Mouse (Mus musculus) kidney, postnatal 36 days (tissue): ENCODE data around the gene Itgb2.

Source experiments
- DNase-seq, 2 experiments: peaks; one replicate each; pipeline ENCODE4 v3.0.0; 2021 to 2022; ENCODE audit warnings: mixed read lengths in 2 of 2

The Itgb2 gene

DNA sequence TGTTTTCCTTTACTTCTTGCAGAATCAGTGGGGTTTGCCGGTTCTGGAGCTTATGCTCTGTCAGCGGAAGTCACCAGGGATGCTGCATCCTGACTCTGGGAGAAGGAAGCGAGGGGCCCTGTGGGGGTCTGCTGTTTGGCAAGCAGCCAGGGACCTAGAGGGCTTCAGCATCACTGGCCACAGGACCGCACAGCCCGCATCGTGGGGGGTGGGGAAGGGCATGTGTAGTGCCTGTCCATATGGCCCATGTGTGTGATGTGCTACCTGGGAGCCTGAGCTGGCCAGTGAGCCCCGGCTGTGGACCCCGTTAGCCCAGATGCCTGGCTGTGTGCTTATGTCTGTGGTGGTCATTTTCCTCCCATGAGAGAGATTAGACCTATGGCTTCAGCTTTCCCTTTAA lies 59.7 kb downstream of the Itgb2 start:
- DNase-seq, result no peak

DNA sequence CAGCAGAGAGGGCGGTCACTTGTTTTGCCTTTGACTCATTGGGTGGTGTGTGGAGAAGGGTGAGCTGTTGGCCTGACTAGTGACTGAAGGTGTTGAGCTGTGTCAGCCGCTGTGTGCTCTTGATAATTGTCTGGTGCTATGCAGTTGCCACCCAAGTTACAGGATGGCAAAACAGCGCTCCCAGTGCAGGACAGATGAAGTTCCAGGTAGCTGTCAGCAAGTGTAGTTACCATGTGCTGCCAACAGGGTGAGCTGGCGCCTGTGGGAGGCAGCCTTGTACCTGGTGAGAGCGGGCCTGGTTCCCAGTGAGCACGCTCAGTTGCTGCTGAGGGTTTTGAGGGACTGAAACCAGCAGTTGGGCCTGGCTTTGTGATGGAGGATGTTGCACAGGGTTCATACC lies 60.8 kb downstream of the Itgb2 start:
- peak; percentile 64 to 82 for DNase-seq

DNA sequence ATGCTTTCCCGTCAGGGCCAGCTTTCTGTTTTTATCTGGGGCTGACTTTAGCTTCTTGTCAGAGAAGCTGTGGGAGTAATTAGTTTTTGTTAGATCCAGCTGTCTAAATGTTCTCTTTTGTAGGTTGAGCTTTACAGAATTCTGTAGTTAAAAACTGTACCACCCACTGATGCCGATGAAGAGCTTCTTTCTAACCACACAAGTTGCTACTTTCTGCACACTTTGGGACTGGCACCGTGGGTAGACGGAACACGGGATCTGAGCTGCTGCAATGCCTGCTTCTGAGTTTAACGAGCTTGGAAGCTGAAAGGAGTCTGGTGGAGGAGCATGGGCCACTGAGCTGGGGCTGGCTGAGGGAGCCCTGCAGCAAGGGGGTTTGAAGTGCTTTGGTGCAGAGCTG lies 61.5 kb downstream of the Itgb2 start:
- no peak for DNase-seq

DNA sequence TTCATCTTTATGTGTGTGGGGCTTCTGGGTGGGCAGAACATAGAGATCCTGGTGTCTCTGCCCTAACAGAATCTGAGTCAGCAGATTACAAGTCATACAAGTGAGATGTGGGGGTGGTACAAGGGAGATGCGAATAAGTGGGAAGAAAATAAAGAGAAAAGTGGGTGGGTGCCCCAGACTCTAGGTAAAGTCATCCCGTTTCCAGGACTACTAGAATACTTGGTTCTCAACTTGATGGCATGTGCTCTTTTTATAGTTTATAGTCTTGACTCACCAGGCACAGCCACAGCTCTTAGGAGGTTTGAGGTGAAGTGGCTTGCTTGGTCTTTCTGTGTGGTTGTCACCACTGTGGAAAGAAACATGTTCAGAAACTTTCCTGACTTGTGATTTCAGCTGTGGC lies 66.0 kb downstream of the Itgb2 start:
- DNase-seq, result no peak

DNA sequence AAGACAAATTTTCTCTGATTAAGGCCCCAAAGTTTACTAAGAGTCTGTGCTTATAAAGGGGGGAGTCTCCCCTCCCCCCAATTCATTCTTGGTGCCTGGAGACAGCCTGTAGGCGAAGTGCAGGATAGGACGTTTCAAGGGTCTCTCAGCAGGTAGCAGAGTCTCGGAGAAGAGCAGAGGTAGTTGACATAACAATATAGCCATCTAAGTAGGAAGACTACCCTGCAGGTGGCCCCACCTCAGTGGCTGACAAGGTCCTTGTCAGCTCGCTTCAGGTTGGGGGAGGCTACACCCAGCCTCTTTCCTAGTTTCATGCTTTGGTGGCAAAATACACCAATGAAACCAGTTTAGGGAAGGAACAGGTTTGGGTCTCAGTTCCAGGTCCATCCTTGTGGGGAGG lies 73.0 kb downstream of the Itgb2 start:
- DNase-seq, result no peak

DNA sequence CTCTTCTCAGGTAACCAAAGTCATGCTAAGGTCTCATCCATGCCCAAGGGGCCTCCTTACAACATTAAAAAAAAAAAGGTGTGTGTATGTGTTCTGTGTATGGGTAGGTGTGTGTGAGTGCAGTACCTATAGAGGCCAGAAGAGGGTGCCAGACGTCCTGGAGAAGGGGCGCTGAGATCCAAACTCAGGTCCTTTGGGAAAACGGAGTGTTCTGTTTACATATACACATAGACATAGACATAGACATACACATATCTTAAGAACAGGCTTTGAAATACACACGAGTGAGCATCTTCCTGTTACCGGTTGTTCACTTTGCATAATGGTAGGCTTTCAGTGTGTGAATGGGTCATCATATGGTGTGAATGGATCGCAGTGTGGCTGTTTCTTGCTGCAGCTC lies 74.1 kb downstream of the Itgb2 start:
- DNase-seq, result peak in 1 of 2 experiments; percentile 64

DNA sequence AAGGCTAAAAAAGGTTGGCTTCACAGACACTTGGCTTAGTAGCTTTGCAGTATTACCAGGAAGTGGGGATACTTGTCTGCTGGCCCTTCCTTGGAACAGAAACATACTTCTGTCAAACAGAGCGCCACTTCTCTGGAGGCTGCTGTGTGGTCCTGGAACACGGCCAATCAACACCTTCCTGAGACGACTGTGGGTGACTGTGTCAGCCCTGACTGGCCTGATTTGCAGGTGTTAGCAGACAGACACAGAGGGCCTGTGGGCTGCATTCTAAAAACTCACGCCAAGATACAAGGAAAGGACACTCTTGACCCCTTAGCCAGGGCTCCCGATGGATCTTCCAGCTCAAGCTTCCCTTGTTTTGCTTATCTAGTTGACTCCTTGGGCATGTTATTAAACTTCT lies 74.9 kb downstream of the Itgb2 start:
- DNase-seq, result no peak

DNA sequence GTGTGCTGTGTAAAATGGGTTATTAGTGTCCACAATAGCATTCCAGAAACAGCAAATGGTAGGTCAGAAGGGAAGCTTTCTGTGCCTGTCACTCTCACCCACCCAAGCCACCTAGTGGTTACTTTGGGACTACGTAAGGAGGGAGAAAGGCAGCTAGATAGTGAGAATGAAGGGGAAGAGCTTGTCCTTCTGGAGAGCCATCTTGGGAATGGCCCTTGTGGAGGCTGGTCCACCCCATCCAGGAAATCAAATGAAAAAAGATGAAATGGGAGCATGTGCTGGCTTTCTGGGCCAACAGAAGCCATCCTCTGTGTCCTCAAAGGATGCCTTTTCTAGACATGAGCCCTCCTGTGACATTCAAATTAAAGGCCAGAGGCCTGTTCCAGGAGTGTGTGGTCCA lies 75.3 kb downstream of the Itgb2 start:
- no peak for DNase-seq

DNA sequence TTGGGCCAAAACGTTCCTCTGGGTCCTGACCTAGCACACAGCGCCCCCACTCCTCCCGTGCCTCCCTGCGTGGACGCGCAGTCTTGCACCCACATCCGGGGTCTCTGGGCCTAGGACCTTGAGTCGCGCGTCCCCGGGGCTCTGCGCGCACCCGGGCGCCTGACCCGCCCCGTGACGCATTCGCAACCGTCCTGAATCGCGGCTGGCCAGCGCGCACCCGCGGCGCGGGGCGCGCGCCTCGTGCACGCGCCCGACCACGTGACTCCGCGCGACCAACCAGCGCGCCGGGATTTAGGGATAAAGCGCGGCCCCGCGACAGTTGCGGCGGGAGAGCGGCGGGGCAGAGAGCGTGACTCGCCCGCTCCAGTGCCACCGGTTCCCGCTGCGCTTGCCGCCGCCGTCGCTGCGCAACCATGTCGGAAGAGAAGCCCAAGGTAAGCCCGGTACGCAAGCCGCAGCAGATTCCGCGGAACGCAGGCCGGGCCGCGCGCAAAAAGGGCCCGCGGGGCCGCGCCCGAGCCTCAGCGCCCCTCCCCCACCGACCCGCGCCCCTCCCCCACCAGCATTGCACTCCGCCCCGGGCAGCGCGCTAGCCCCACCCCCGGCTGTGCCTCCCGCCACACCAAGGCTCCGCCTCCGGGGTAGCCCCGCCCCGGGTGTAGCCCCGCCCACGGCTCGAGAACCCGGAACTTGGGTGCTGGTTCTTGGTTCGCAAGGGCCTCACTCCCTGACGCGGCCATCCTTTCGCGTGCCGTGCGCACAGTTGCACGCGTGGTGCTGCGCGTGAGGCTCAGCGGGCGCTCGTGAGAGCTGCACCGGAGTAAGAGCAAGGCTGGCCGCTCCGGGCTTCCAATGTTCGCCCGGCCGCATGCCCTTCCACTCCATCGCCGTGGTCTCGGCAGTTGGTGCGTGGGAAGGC lies 76.1 kb downstream of the Itgb2 start, which contains the start of the genes Sumo3 and Gm49325:
Sumo3 (plus strand) TSS at position 190 of the 919 bp plus-strand sequence.
Gm49325 (plus strand) TSS at position 290 of the 919 bp plus-strand sequence.
- DNase-seq, result peak; percentile 97 to 100

DNA sequence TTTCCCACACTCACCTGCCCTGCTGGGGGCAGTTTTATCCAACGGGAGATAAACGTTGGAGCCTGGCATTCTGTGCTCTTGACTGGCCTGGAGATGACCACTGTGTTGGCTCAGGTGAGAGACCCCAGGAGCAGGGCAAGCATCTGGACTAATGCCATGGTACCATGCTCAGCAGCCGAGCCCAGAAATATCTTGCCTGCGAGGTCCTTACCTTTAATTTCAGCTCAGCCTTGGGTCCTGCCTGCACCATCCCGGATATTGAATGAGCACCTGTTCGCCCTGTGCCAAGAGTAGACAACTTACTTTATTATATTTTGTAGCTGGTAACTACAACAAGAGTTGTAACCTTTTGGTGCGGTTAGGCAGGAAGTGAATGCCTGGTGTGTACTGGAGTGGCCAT lies 76.8 kb downstream of the Itgb2 start:
- no peak for DNase-seq

DNA sequence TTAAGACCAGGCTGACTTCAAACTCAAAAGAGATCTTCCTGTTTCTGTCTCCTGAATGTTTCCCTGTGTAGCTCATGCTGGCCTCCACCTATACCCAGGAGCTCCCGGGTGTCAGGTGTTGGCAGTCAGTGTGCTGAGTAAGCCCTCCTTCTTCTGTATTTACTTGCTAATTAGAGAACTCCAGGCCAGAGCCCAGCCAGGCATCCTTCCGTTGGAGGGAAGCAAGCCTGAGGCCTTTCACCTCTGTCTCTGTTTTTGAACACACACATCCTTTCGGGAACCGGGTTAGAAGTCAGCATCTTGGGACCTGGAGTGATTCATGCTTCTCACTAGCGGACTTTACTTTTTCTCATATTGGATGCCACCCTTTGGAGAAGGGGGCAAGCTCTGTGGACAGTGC lies 77.4 kb downstream of the Itgb2 start:
- DNase-seq, result peak; percentile 61 to 68

DNA sequence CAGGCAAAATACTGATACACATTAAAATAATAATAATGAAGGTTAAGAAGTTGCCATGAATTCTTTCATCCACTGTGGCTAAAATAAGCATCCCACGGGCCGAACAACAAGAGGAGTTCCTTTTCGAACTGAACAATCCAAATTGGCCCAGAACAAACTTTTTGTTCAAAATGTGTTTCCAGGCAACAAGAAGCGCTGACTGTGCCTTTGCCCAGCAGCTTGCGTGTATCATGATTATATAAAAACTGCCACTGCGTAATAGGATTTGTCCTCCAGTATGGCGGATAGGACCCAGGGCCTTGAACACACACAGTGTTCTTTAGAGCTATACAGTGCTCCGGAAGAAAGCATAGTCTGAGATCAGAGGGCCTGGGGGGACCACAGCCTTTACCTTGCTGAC lies 78.5 kb downstream of the Itgb2 start:
- DNase-seq, result no peak

DNA sequence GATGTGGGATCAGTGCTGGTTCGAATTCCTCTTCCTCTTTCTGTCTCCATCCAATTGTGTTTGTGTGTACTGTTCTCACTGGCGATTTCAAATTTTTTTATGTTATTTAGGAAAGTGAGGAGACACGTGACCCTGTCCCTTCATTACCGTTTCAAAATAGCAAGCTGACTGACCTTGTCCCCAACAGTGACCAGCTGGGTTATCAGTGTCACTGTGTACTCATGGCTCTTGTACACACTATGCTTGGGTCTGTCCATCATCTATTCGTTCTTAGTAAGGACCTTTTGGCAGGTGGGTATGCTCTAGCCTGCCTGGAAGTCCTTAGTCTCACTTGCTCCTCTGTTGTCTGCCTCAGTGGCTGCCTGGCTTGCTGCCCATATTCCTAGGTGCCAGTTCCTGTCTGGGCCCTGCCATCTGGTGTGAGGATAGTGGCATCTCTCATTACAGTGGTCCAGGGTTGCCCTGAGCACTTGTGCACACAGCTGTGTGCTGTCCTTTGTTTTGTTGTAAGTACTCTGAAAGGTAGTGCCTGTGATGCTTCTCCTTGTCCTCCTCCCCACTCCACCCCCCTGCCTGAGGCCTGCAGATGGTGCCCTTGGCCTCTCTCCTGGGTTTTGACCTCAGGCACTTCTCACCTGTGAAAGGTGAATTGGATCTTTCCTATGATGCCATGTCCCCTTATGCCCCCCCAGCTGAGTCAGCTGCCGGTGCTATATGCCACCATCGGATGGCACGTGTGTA lies 80.3 kb downstream of the Itgb2 start:
- DNase-seq, result no peak

DNA sequence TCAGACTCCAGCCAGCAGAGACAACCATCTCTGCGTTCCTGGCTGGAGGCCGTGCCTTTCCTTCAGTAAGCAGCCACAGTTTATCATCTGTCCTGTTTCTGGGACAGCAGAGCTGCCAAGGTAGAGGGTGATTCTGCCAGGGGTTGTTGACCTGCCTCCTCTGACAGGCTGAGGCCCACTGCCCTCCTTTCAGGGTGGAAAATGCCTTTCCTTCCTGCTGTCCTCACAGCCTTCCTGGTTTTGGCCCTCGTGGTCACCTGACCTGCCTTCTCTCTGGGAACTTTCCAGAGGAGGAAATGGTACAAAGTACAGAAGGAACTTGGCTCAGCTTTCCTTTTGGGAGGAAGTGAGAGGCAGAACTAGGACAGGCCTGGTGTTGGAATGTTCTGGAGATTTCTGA lies 83.4 kb downstream of the Itgb2 start:
- peak; percentile 83 to 93 for DNase-seq
